Mouse (Mus musculus): ENCODE measurements around the gene Mettl5. TPM values are rescaled to one million over a fixed set of nuclear protein-coding genes. Genes with fewer than 3 reads are reported as not detected.

The Mettl5 gene
- polyA plus RNA-seq, 1 experiment from 2014 or later = 45.1 TPM

GRCm38 (mm10) chr2:69837996-69838395, 47.4 kb downstream of the Mettl5 start:
- Histone ChIP-seq H3K27me3 (ENCODE audit: insufficient read depth, low read length) (no peaks in the 10 kb centered on the region), H3K9me3 (ENCODE audit: low read depth, low read length) (no peaks in the 10 kb centered on the region), H3K4me3 (ENCODE audit: low read depth, low read length) (no peak overlapping the region), H3K27ac (ENCODE audit: low read depth) (no peak overlapping the region), H3K4me1 (ENCODE audit: insufficient read depth) (no peaks in the 10 kb centered on the region), H3K4me2 (no peak overlapping the region), H3K36me3 (ENCODE audit: insufficient read depth) (peaks cover 40% of the 10 kb centered on the region), H3K9ac (no peak overlapping the region)
- 45% methylated on average over 3 of the region's 3 CpGs for WGBS
- TF ChIP-seq CTCF (IDR thresholded peaks at IDR 0.05; ENCODE audit: low read depth) = no peak
- DNase-seq (no peak), ATAC-seq (ENCODE audit: insufficient read depth) (no peak)

GRCm38 (mm10) chr2:69837244-69837967, 48.0 kb downstream of the Mettl5 start:
- ATAC-seq (ENCODE audit: insufficient read depth) (no peak), DNase-seq (no peak)
- Histone ChIP-seq H3K9me3 (ENCODE audit: low read depth, low read length) (no peaks in the 10 kb centered on the region), H3K4me1 (ENCODE audit: insufficient read depth) (no peaks in the 10 kb centered on the region), H3K27me3 (ENCODE audit: insufficient read depth, low read length) (no peaks in the 10 kb centered on the region), H3K9ac (no peak overlapping the region), H3K4me2 (no peak overlapping the region), H3K27ac (ENCODE audit: low read depth) (no peak overlapping the region), H3K4me3 (ENCODE audit: low read depth, low read length) (no peak overlapping the region), H3K36me3 (ENCODE audit: insufficient read depth) (peaks cover 44% of the 10 kb centered on the region)
- TF ChIP-seq CTCF (IDR thresholded peaks at IDR 0.05; ENCODE audit: low read depth) = no peak
- WGBS = 72% methylated on average over 6 of the region's 7 CpGs

GRCm38 (mm10) chr2:69830116-69830515, 55.3 kb downstream of the Mettl5 start:
- Histone ChIP-seq H3K4me2 (no peak overlapping the region), H3K9ac (no peak overlapping the region), H3K9me3 (ENCODE audit: low read depth, low read length) (no peaks in the 10 kb centered on the region), H3K27ac (ENCODE audit: low read depth) (no peak overlapping the region), H3K27me3 (ENCODE audit: insufficient read depth, low read length) (no peaks in the 10 kb centered on the region), H3K4me1 (ENCODE audit: insufficient read depth) (no peaks in the 10 kb centered on the region), H3K4me3 (ENCODE audit: low read depth, low read length) (no peak overlapping the region), H3K36me3 (ENCODE audit: insufficient read depth) (peaks cover 66% of the 10 kb centered on the region)
- ATAC-seq (ENCODE audit: insufficient read depth) = no peak
- DNase-seq = no peak
- 84% methylated on average over 8 of the region's 8 CpGs for WGBS
- TF ChIP-seq CTCF (IDR thresholded peaks at IDR 0.05; ENCODE audit: low read depth) = no peak

GRCm38 (mm10) chr2:69829680-69830079, 55.7 kb downstream of the Mettl5 start:
- no peak overlapping the region for H3K27ac ChIP-seq (ENCODE audit: low read depth)
- no peak overlapping the region for H3K4me2 ChIP-seq
- no peak overlapping the region for H3K9ac ChIP-seq
- no peak overlapping the region for H3K4me3 ChIP-seq (ENCODE audit: low read depth, low read length)
- WGBS = 70% methylated on average over 2 of the region's 2 CpGs
- TF ChIP-seq CTCF (IDR thresholded peaks at IDR 0.05; ENCODE audit: low read depth) = no peak
- no peak for DNase-seq
- no peaks in the 10 kb centered on the region for H3K9me3 ChIP-seq (ENCODE audit: low read depth, low read length)
- peaks cover 67% of the 10 kb centered on the region for H3K36me3 ChIP-seq (ENCODE audit: insufficient read depth)
- H3K4me1 ChIP-seq (ENCODE audit: insufficient read depth) = no peaks in the 10 kb centered on the region
- ATAC-seq (ENCODE audit: insufficient read depth) = no peak
- H3K27me3 ChIP-seq (ENCODE audit: insufficient read depth, low read length) = no peaks in the 10 kb centered on the region

- no peaks in the 10 kb centered on the region for H3K9me3 ChIP-seq (ENCODE audit: low read depth, low read length)
- no peak overlapping the region for H3K4me2 ChIP-seq
- 22% methylated on average over 7 of the region's 7 CpGs for WGBS
- peaks cover 57% of the 10 kb centered on the region for H3K36me3 ChIP-seq (ENCODE audit: insufficient read depth)
- no peak overlapping the region for H3K9ac ChIP-seq
- TF ChIP-seq CTCF (IDR thresholded peaks at IDR 0.05; ENCODE audit: low read depth) = no peak
- ATAC-seq (ENCODE audit: insufficient read depth) (no peak), DNase-seq (no peak)
- H3K27ac ChIP-seq (ENCODE audit: low read depth) = no peak overlapping the region
- no peak overlapping the region for H3K4me3 ChIP-seq (ENCODE audit: low read depth, low read length)
- no peaks in the 10 kb centered on the region for H3K27me3 ChIP-seq (ENCODE audit: insufficient read depth, low read length)
- no peaks in the 10 kb centered on the region for H3K4me1 ChIP-seq (ENCODE audit: insufficient read depth)
Measured at GRCm38 (mm10) chr2:69828031-69828430, 57.4 kb downstream of the Mettl5 start.

- no peak overlapping the region for H3K9ac ChIP-seq
- no peaks in the 10 kb centered on the region for H3K4me1 ChIP-seq (ENCODE audit: insufficient read depth)
- no peak for TF ChIP-seq CTCF (IDR thresholded peaks at IDR 0.05; ENCODE audit: low read depth)
- DNase-seq (peak; percentile 58), ATAC-seq (ENCODE audit: insufficient read depth) (no peak)
- H3K4me3 ChIP-seq (ENCODE audit: low read depth, low read length) = no peak overlapping the region
- 26% methylated on average over 2 of the region's 2 CpGs for WGBS
- peak overlapping the region; percentile 58; the same call in 1 of the 2 replicates for H3K27ac ChIP-seq (ENCODE audit: low read depth)
- H3K36me3 ChIP-seq (ENCODE audit: insufficient read depth) = peaks cover 47% of the 10 kb centered on the region
- H3K9me3 ChIP-seq (ENCODE audit: low read depth, low read length) = no peaks in the 10 kb centered on the region
- peak overlapping the region; percentile 18; the same call in 1 of the 2 replicates for H3K4me2 ChIP-seq
- no peaks in the 10 kb centered on the region for H3K27me3 ChIP-seq (ENCODE audit: insufficient read depth, low read length)
Measured at GRCm38 (mm10) chr2:69826380-69826779, 59.0 kb downstream of the Mettl5 start.

- WGBS = 54% methylated on average over 10 of the region's 10 CpGs
- H3K4me1 ChIP-seq (ENCODE audit: insufficient read depth) = no peaks in the 10 kb centered on the region
- 0 out of 2 replicates have a peak overlapping the region, but pooled peaks have one; percentile 15 for H3K4me2 ChIP-seq
- peaks cover 42% of the 10 kb centered on the region for H3K36me3 ChIP-seq (ENCODE audit: insufficient read depth)
- DNase-seq (no peak), ATAC-seq (ENCODE audit: insufficient read depth) (no peak)
- H3K9me3 ChIP-seq (ENCODE audit: low read depth, low read length) = no peaks in the 10 kb centered on the region
- no peak for TF ChIP-seq CTCF (IDR thresholded peaks at IDR 0.05; ENCODE audit: low read depth)
- no peaks in the 10 kb centered on the region for H3K27me3 ChIP-seq (ENCODE audit: insufficient read depth, low read length)
- H3K27ac ChIP-seq (ENCODE audit: low read depth) = peak overlapping the region; percentile 58; the same call in 1 of the 2 replicates
- H3K9ac ChIP-seq = no peak overlapping the region
- no peak overlapping the region for H3K4me3 ChIP-seq (ENCODE audit: low read depth, low read length)
Measured at GRCm38 (mm10) chr2:69825898-69826297, 59.5 kb downstream of the Mettl5 start.
